Mouse (Mus musculus): Measurements from ENCODE around the gene Zfy2.

Zfy2 gene

GRCm38 (mm10) chrY:2170309-2170708, at the start of gene Zfy2:
Gene Zfy2, minus strand, starts transcription at chrY:2170409.
- DNase-seq = no peak
